Mouse (Mus musculus) MEL (cell line): Measurements from ENCODE around the gene Cpsf6.

Experiments
- CTCF ChIP-seq, 3 experiments: IDR thresholded peaks in 2 of 3; conservative IDR thresholded peaks in 1 of 3; 2 replicates each; pipeline ENCODE4 v1.5.1; 2011 to 2012; ENCODE audit warnings: low read length in 3 of 3, low read depth in 2 of 3, mild to moderate bottlenecking in 2 of 3, improper control_type of control experiment in 1 of 3, inconsistent platforms in 1 of 3, mixed read lengths in 1 of 3, moderate library complexity in 1 of 3; ENCODE audit not compliant: control insufficient read depth in 1 of 3, insufficient read depth in 1 of 3, poor library complexity in 1 of 3, severe bottlenecking in 1 of 3
- EP300 ChIP-seq, 2 experiments: IDR thresholded peaks; 2 replicates each; pipeline ENCODE4 v1.6.1; 2011; ENCODE audit warnings: improper control_type of control experiment in 2 of 2, low read length in 2 of 2, low read depth in 1 of 2, mild to moderate bottlenecking in 1 of 2
- GABPA ChIP-seq: IDR thresholded peaks from 2 replicates; pipeline ENCODE4 v1.6.1; 2012; ENCODE audit warnings: low read depth, mild to moderate bottlenecking, inconsistent platforms, low read length, improper control_type of control experiment, moderate library complexity
- GATA1 ChIP-seq: IDR thresholded peaks from 2 replicates; pipeline ENCODE4 v1.6.1; 2011; ENCODE audit warnings: low read depth, low read length, improper control_type of control experiment
- MAX ChIP-seq: IDR thresholded peaks from 2 replicates; pipeline ENCODE4 v1.6.1; 2011; ENCODE audit warnings: low read length, improper control_type of control experiment
- MAZ ChIP-seq: IDR thresholded peaks from 2 replicates; pipeline ENCODE4 v1.6.1; 2012; ENCODE audit warnings: low read depth, mild to moderate bottlenecking, inconsistent platforms, low read length, improper control_type of control experiment
- POLR2A ChIP-seq, 2 experiments: IDR thresholded peaks; 2 replicates each; pipeline ENCODE4 v1.6.1; 2011 to 2012; ENCODE audit warnings: low read length in 2 of 2, mild to moderate bottlenecking in 2 of 2, control low read depth in 1 of 2, improper control_type of control experiment in 1 of 2, low read depth in 1 of 2, moderate library complexity in 1 of 2; ENCODE audit not compliant: control insufficient read depth in 1 of 2, insufficient read depth in 1 of 2, poor library complexity in 1 of 2
- RCOR1 ChIP-seq: IDR thresholded peaks from 2 replicates; pipeline ENCODE4 v1.6.1; 2012; ENCODE audit warnings: low read depth, mild to moderate bottlenecking, inconsistent platforms, low read length, improper control_type of control experiment
- SMC3 ChIP-seq: IDR thresholded peaks from 2 replicates; pipeline ENCODE4 v1.6.1; 2011; ENCODE audit warnings: low read depth, low read length, improper control_type of control experiment
- TAL1 ChIP-seq: IDR thresholded peaks from 2 replicates; pipeline ENCODE4 v1.6.1; 2012; ENCODE audit warnings: mild to moderate bottlenecking, inconsistent platforms, low read length, moderate library complexity, mixed read lengths
- UBTF ChIP-seq: IDR thresholded peaks from 2 replicates; pipeline ENCODE4 v1.6.1; 2012; ENCODE audit warnings: low read depth, mild to moderate bottlenecking, inconsistent platforms, low read length, improper control_type of control experiment, moderate library complexity, borderline replicate concordance; ENCODE audit not compliant: insufficient read depth
- ZMIZ1 ChIP-seq: IDR thresholded peaks from 2 replicates; pipeline ENCODE4 v1.6.1; 2012; ENCODE audit warnings: low read depth, mild to moderate bottlenecking, inconsistent platforms, low read length, improper control_type of control experiment, moderate library complexity
- ZNF384 ChIP-seq: IDR thresholded peaks from 2 replicates; pipeline ENCODE4 v1.6.1; 2012; ENCODE audit warnings: low read depth, mild to moderate bottlenecking, inconsistent platforms, low read length, improper control_type of control experiment

DNA sequence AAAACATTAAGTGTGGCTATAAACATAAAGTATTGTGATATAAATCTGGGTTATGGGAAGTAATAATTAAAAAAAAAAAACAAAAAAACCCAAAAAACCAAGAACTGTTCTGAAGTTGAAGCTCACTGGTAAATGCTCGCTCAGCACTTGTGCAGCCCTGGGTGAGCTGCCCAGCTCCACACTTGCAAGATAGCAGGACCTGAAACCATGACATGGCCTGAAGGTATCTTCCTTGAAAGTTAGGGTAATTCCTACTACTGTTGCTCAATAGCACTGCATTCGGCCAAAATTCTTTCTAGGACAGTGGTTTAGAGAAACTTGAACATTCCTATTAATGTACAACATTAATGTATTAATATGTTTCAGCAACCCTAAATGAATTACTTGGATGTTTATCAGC, 66.7 kb downstream of the Cpsf6 start:
- no peak for TF ChIP-seq POLR2A (IDR thresholded peaks at IDR 0.05; ENCODE audit: control insufficient read depth in 1 of 2, insufficient read depth in 1 of 2, low read depth in 1 of 2, low read length in 2 of 2, poor library complexity in 1 of 2)
- TF ChIP-seq UBTF, result no peak
- TF ChIP-seq EP300 (IDR thresholded peaks at IDR 0.05; ENCODE audit: low read depth in 1 of 2, low read length in 2 of 2), result no peak
- no peak for TF ChIP-seq ZMIZ1
- TF ChIP-seq MAX, result no peak
- TF ChIP-seq CTCF (IDR thresholded peaks at IDR 0.05 in 2 of 3, conservative IDR thresholded peaks at IDR 0.05 in 1 of 3; ENCODE audit: control insufficient read depth in 1 of 3, insufficient read depth in 1 of 3, low read depth in 2 of 3, low read length in 3 of 3, poor library complexity in 1 of 3, severe bottlenecking in 1 of 3), result no peak
- no peak for TF ChIP-seq TAL1
- no peak for TF ChIP-seq RCOR1
- TF ChIP-seq GATA1, result no peak
- no peak for TF ChIP-seq GABPA
- TF ChIP-seq ZNF384, result no peak
- TF ChIP-seq MAZ, result no peak
- no peak for TF ChIP-seq SMC3
